Mouse (Mus musculus) forebrain, embryonic 14.5 days (tissue): ENCODE data around the gene Rnf149. TPM values are rescaled to one million over a fixed set of nuclear protein-coding genes. Genes with fewer than 3 reads are reported as not detected.

Experiments used
- ATAC-seq: fragments of 200-750 bp; cut with Nextera tagmentation; 2 replicates; pipeline ENCODE4 v1.8.0; 2017; ENCODE audit warnings: mild to moderate bottlenecking, moderate library complexity
- DNase-seq: peaks from one replicate; pipeline ENCODE4 v3.0.0-alpha.2; 2015; ENCODE audit warnings: low spot score
- H3K27ac ChIP-seq: fragments of 300-500 bp; sonication (generic); 2 replicates; pipeline ENCODE4 v1.5.1; 2014; ENCODE audit warnings: low read depth, mild to moderate bottlenecking, control low read depth, low read length, moderate library complexity
- H3K27me3 ChIP-seq: fragments of 300-500 bp; sonication (generic); replicated peaks from 2 replicates; pipeline ENCODE4 v1.6.1; 2014; ENCODE audit warnings: low read length, control low read depth, mixed read lengths; ENCODE audit not compliant: control insufficient read depth, insufficient read depth
- H3K36me3 ChIP-seq: fragments of 300-500 bp; sonication (generic); 2 replicates; pipeline ENCODE4 v1.6.1; 2014; ENCODE audit warnings: low read length, control low read depth; ENCODE audit not compliant: control insufficient read depth, insufficient read depth
- H3K4me1 ChIP-seq: fragments of 300-500 bp; sonication (generic); 2 replicates; pipeline ENCODE4 v1.6.1; 2014; ENCODE audit warnings: antibody characterized with exemption, low read length, control low read depth; ENCODE audit not compliant: control insufficient read depth, insufficient read depth
- H3K4me2 ChIP-seq: fragments of 300-500 bp; sonication (generic); 2 replicates; pipeline ENCODE4 v1.6.1; 2014; ENCODE audit warnings: mild to moderate bottlenecking, control low read depth, low read length
- H3K4me3 ChIP-seq: fragments of 300-500 bp; sonication (generic); 2 replicates; pipeline ENCODE4 v1.5.1; 2014; ENCODE audit warnings: low read depth, low read length, control low read depth
- H3K9ac ChIP-seq: fragments of 300-500 bp; sonication (generic); 2 replicates; pipeline ENCODE4 v1.6.1; 2014; ENCODE audit warnings: mild to moderate bottlenecking, low read length, control low read depth, moderate library complexity
- H3K9me3 ChIP-seq: fragments of 300-500 bp; sonication (generic); replicated peaks from 2 replicates; pipeline ENCODE4 v1.6.1; 2016; ENCODE audit warnings: low read length, control low read depth, mixed read lengths; ENCODE audit not compliant: control insufficient read depth
- WGBS: fragments of 180-500 bp; shearing (Covaris S2); extraction: QIAGEN DNeasy Blood & Tissue Kit; methylation state at CpG from one replicate; pipeline ENCODE4 v1.1.7; 2014; 5-methylcytosine and 5-hydroxymethylcytosine counted together
- polyA plus RNA-seq: library from polyadenylated mRNA; unstranded; fragments of >200 nt; fragmentation: Nextera tagmentation; extraction: Ambion mirVana; gene quantifications from 2 replicates; pipeline ENCODE4 v1.2.1, GENCODE M21; 2014

Gene Rnf149
- polyA plus RNA-seq, 1 experiment from 2014 or later: 12.2 TPM

GRCm38 (mm10) chr1:39564603-39565002, 12.6 kb downstream of the Rnf149 start:
- no peak for DNase-seq
- Histone ChIP-seq H3K9me3 (no peaks in the 10 kb centered on the region), H3K4me3 (no peak overlapping the region), H3K36me3 (peaks cover 20% of the 10 kb centered on the region), H3K27ac (no peak overlapping the region), H3K4me2 (no peak overlapping the region), H3K4me1 (no peaks in the 10 kb centered on the region), H3K27me3 (no peaks in the 10 kb centered on the region), H3K9ac (no peak overlapping the region)
- 80% methylated on average over 3 of the region's 3 CpGs for WGBS
- no peak for ATAC-seq

- ATAC-seq (no peak), DNase-seq (no peak)
- H3K36me3 ChIP-seq: peaks cover 31% of the 10 kb centered on the region
- no peaks in the 10 kb centered on the region for H3K4me1 ChIP-seq
- no peak overlapping the region for H3K9ac ChIP-seq
- no peaks in the 10 kb centered on the region for H3K27me3 ChIP-seq
- no peaks in the 10 kb centered on the region for H3K9me3 ChIP-seq
- no peak overlapping the region for H3K4me3 ChIP-seq
- no peak overlapping the region for H3K27ac ChIP-seq
- H3K4me2 ChIP-seq: no peak overlapping the region
- WGBS: 82% methylated on average over 7 of the region's 7 CpGs
Measured at GRCm38 (mm10) chr1:39563161-39563560, 14.0 kb downstream of the Rnf149 start.

- H3K9ac ChIP-seq: no peak overlapping the region
- no peaks in the 10 kb centered on the region for H3K27me3 ChIP-seq
- H3K4me2 ChIP-seq: no peak overlapping the region
- ATAC-seq: no peak
- no peak overlapping the region for H3K27ac ChIP-seq
- peaks cover 31% of the 10 kb centered on the region for H3K36me3 ChIP-seq
- no peaks in the 10 kb centered on the region for H3K4me1 ChIP-seq
- no peak overlapping the region for H3K4me3 ChIP-seq
- 58% methylated on average over 1 of the region's 1 CpGs for WGBS
- DNase-seq: peak; percentile 17
- H3K9me3 ChIP-seq: no peaks in the 10 kb centered on the region
Measured at GRCm38 (mm10) chr1:39561920-39562319, 15.3 kb downstream of the Rnf149 start.

GRCm38 (mm10) chr1:39559009-39559408, 18.2 kb downstream of the Rnf149 start:
- Histone ChIP-seq H3K9me3 (no peaks in the 10 kb centered on the region), H3K36me3 (peaks cover 53% of the 10 kb centered on the region), H3K9ac (no peak overlapping the region), H3K27ac (no peak overlapping the region), H3K4me3 (no peak overlapping the region), H3K27me3 (no peaks in the 10 kb centered on the region), H3K4me2 (no peak overlapping the region), H3K4me1 (no peaks in the 10 kb centered on the region)
- no peak for DNase-seq
- WGBS: 95% methylated on average over 2 of the region's 2 CpGs
- no peak for ATAC-seq

- ATAC-seq: no peak
- Histone ChIP-seq H3K9ac (no peak overlapping the region), H3K4me1 (no peaks in the 10 kb centered on the region), H3K36me3 (peaks cover 65% of the 10 kb centered on the region), H3K4me2 (no peak overlapping the region), H3K9me3 (no peaks in the 10 kb centered on the region), H3K27ac (no peak overlapping the region), H3K27me3 (no peaks in the 10 kb centered on the region), H3K4me3 (no peak overlapping the region)
- 63% methylated on average over 9 of the region's 9 CpGs for WGBS
- DNase-seq: no peak
Measured at GRCm38 (mm10) chr1:39555556-39556415, 21.4 kb downstream of the Rnf149 start.

GRCm38 (mm10) chr1:39549831-39550230, 27.4 kb downstream of the Rnf149 start:
- H3K9me3 ChIP-seq: no peaks in the 10 kb centered on the region
- no peak overlapping the region for H3K4me3 ChIP-seq
- H3K27me3 ChIP-seq: no peaks in the 10 kb centered on the region
- DNase-seq (no peak), ATAC-seq (no peak)
- 87% methylated on average over 2 of the region's 2 CpGs for WGBS
- no peaks in the 10 kb centered on the region for H3K4me1 ChIP-seq
- peaks cover 66% of the 10 kb centered on the region for H3K36me3 ChIP-seq
- H3K9ac ChIP-seq: no peak overlapping the region
- no peak overlapping the region for H3K4me2 ChIP-seq
- no peak overlapping the region for H3K27ac ChIP-seq

GRCm38 (mm10) chr1:39547238-39547637, 30.0 kb downstream of the Rnf149 start:
- Histone ChIP-seq H3K9ac (no peak overlapping the region), H3K4me1 (no peaks in the 10 kb centered on the region), H3K27ac (no peak overlapping the region), H3K9me3 (no peaks in the 10 kb centered on the region), H3K4me3 (no peak overlapping the region), H3K36me3 (peaks cover 69% of the 10 kb centered on the region), H3K4me2 (no peak overlapping the region), H3K27me3 (no peaks in the 10 kb centered on the region)
- 78% methylated on average over 2 of the region's 2 CpGs for WGBS
- DNase-seq (no peak), ATAC-seq (no peak)

GRCm38 (mm10) chr1:39546160-39546866, 30.9 kb downstream of the Rnf149 start:
- Histone ChIP-seq H3K4me2 (no peak overlapping the region), H3K4me1 (no peaks in the 10 kb centered on the region), H3K9me3 (no peaks in the 10 kb centered on the region), H3K27me3 (no peaks in the 10 kb centered on the region), H3K4me3 (no peak overlapping the region), H3K36me3 (peaks cover 65% of the 10 kb centered on the region), H3K27ac (no peak overlapping the region), H3K9ac (no peak overlapping the region)
- ATAC-seq (no peak), DNase-seq (no peak)
- WGBS: 92% methylated on average over 6 of the region's 6 CpGs

GRCm38 (mm10) chr1:39545589-39545988, 31.6 kb downstream of the Rnf149 start:
- peaks cover 67% of the 10 kb centered on the region for H3K36me3 ChIP-seq
- 80% methylated on average over 7 of the region's 7 CpGs for WGBS

More at GRCm38 (mm10) chr1:39545589-39545988, 31.6 kb downstream of the Rnf149 start:
- no peak overlapping the region for H3K4me3 ChIP-seq
- no peak overlapping the region for H3K9ac ChIP-seq
- DNase-seq (no peak), ATAC-seq (no peak)
- H3K9me3 ChIP-seq: 0 out of 2 replicates have a peak, but pooled peaks cover 1% of the 10 kb centered on the region
- H3K4me2 ChIP-seq: no peak overlapping the region
- H3K27ac ChIP-seq: no peak overlapping the region
- H3K4me1 ChIP-seq: no peaks in the 10 kb centered on the region
- H3K27me3 ChIP-seq: no peaks in the 10 kb centered on the region
